Mouse (Mus musculus) spleen, postnatal 36 days (tissue): ENCODE measurements around the gene Ttc14.
A peak's percentile ranks its signal among the peaks of the same experiment; 100 is the strongest.

ENCODE experiments used
- DNase-seq, 2 experiments: peaks; one replicate each; pipeline ENCODE4 v3.0.0; 2022; ENCODE audit warnings: low spot score in 2 of 2, mixed read lengths in 1 of 2

Ttc14 gene

DNA sequence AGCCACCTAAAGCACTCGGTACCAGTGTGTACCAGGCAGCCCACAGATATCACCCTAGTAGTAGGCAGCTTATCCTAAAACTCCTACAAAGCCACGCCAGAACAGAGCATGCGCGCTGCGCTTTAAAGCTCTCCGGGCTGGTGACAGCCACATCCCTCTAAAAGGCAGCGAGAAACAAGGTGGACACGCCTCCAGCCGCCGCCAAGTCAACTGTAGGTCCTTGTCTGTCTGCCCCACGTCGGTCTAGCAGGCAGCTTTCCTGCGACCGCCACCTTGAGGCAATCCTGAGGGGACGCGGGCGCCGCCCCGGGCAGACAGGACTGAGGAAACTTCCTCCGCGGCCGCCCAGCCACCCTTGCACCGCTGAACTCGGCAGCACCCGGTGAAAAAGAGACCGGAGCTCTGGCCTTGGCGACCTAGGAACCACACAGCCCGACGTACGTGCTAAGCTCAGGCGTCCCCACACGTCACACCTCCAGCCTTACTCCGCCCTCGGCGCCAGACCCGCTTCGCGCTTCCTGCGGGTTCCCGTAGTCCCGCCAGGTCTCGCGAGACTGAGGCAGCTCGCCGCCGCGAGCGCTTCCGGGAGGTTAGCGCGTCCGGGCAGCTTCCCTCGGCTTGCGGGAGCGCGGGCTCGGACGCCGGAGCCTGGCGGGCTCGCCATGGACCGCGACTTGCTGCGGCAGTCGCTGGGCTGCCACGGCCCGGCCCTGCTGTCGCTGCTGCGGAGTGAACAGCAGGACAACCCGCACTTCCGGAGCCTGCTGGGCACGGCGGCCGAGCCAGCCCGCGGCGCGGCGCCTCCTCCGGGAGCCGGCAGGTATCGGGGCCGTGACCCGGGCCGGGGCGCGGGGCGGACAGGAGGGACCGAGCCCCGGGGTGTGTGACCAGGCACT, at the start of gene Ttc14:
TSS of gene Ttc14 (plus strand) at position 216 of the 896 bp plus-strand sequence.
- peak; percentile 96 for DNase-seq

DNA sequence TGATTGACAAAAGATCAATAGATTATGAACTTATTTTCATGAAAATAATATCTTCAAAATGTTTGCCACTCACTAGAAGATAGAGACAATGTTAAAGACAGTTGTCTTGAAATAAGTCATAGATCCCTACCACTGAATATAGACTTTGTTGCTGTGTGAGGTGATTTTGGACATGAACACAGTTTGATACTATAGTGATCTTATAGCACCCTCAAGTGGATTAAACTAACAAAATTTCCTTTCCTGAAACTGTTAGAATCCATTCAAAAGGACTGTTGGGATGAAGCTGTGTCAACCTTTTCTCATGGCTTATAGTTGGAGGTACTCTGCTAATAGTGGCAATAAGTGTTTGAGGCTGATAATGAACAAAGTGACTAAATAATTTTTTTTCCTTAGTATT, 8.7 kb upstream of the Ttc14 start:
- no peak for DNase-seq

DNA sequence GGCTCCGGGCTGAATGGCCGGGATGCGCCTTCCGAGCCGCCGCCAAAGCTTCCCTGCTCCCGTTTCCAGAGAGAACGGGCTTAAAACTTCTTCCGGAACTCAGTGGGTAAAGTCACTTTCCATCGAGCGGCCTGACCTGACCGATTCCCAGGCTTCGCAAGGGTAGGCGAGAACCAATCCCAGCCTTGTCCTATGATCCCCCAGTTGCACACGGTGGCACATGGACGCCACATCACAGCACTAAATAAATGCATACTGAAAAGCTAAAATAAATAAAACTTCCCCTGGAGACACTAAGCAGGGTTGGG, 835 bp downstream of the Ttc14 start:
- no peak for DNase-seq

DNA sequence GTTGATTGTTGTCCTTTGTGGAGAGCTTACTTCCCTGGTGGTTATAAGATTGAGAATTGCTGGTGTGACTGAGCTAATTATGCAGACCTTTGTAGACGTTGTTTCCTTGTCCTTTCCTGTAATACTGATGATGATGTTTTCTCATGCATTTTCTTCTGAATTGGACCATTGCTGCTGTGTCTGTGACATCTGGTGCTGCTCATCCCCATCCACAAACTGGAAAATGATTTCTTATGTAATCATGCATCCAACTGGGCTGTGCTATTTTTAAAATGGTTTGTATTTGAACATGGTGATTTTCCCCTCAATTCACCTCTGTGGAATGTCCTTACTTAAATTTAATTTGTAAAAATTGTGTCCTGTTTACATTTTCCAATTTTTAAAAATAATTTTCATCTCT, 7.5 kb downstream of the Ttc14 start:
- no peak for DNase-seq

DNA sequence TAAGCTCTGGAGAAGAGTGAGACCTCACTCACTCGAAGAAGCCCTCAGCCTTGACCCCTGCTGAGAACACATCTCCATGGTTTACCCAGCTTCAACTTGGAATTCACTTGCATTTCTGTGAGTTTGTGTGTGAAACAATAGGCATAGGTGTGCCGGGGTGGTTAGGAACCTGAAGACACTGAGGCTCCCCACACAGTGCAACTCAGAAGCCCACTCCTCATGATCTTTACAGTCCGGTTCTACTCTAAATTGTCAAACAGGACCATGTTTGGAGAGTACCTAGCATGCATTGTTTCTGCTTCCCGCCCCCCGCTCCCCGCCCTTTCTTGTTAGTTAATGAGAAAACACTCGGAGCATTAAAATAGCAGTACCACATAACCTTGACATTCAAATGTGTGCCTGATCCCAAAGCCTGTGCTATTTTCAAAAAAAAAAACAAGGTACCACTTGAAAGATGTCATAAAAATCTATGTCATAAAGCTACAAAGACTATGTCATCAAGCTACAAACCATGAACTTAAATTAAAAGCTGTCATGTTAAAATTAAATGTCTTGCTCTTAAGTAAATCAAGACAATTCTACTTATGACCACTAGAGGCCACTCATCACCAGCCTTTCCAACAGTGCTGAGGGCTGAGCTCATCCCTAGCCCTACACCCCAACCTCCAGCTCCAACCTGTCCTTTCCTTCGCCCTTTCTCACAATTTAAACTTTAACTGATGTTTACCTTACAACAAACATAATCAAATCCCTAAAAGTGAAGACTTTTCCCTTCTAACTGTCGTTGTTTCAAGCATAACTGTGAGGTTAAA, 24.7 kb downstream of the Ttc14 start:
- DNase-seq, result no peak

DNA sequence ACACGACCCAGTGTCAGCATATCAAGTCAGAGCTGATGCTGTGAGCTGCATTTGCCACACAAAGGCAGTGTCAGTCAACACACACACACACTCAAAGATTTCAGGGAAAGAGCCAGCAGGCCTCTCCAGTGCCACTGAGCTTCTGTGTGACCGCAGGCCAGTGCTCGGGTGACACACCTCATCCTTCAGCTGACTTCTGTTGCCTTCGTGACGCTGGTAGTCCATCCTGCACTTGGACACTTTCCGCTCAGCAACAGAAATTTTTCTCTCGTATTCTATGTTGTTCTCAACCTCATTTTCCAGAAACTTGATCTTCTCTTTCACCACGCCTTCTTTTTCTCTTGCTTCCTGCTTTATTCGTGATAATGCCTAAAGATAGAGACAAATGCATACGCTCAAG, 32.7 kb downstream of the Ttc14 start:
- no peak for DNase-seq

DNA sequence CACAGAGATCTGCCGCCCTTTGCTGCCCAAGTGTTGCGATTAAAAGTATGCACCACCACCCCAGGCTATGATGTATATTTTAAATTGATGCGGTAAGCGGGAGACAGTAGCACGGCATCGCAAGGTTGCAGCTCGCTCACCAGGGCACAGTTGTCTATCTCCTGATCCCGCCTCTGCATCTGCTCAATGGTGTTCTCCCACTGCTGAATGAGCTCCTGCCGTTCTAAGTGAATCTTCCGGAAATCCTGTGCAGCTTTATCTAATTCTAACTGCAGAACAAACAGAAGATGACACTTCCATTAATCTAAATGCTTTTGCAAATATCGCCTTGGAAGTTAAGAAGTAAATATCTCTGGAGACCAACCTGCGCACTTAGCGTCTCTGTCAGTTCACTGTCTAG, 36.9 kb downstream of the Ttc14 start:
- no peak for DNase-seq

DNA sequence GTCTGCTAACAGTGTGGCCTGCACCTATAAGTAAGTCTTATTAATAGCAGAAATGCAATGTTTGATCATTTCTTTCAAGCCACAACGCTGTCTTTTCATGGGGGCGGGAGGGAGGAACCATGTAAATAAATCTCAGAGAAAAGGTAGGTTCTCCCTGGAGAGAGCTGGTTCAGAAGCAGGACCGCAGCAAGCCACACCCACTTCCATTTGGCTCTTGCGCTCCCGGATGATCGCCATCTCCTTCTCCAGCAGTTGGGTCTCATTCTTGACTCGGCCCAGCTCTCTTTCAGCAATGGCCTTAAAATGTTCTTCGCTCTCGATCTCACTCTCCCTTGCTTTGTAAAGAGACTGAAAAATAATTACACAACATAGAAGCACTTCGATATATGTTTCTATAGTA, 39.2 kb downstream of the Ttc14 start:
- DNase-seq, result no peak

DNA sequence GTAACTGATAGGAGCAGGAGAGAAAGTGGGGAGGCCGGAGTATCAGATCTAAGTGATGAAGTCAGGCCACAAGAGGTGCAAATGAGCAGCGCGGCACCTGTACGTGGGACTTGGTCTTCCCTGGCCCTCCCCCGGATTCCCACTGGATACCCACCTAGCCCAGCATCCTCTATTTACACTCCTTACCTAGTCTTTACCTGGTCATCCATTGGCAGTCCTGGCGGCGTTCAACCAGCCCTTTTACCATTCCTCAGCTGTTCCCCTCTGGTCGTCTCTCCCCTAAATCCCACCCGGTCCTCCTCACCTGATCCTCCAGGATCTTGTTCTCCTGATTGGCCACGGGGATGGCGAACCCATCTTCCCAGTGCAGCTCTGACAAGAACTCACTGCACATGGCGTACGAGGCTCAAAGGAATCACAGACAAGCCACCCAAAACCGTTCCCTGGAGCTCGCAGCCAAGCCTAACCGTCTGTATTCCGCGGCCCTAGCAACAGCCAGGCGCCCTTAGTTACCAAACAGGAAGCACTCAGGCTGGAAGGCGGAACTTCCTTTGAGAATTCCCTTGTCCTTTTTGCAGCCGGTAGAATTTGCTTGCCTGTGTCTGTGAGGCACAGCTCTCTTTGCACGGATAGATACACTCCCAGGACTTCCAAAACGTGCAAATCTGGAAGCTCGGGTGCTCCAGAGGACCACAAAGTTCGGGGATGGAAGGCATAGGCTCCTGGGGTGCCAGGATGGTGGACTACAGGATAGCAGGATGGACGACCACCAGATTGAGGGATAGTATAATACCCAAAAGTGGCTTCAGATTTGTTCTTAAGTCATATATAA, 44.4 kb downstream of the Ttc14 start, which contains the start of gene Ccdc39:
TSS of gene Ccdc39 (minus strand) at position 510 of the 832 bp plus-strand sequence.
- DNase-seq, result peak; percentile 10 to 20

DNA sequence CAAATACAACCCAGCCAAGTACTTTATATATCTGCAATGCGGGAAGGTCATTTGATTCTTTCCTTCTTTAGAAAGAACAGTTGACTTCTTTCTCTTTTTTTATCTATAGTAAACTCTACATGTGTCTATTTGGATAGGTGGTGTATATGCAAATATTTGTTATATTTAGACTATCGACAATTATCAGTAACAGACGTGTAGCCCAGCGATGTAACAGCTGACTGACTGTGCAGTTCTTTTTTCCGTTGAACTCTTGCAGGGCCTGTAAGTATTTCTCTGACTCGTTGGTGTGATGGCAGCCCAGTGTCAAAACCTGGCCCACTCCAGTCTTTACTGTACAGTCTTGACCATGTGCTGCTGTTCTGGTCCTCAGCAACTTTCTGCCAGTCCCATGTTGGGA, 47.0 kb downstream of the Ttc14 start:
- no peak for DNase-seq

DNA sequence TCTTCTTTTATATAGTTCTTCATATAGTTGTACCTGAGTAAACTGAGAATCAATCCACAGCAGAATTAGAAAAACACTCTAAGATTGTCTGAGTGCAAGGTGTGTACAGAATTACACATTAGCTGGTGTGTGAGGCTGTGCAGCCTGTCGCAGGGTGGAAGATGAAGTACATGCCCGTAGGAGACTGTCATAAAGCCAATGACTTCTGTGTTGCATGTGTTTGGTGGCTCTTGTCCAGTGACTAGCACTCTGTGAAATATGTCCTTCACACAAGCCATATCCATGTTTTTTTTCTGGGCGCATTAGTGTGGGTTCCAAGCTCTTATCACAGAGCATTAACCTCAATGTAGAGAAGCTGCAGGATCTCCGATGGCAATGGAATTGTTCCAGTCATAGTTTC, 51.2 kb downstream of the Ttc14 start:
- no peak for DNase-seq

DNA sequence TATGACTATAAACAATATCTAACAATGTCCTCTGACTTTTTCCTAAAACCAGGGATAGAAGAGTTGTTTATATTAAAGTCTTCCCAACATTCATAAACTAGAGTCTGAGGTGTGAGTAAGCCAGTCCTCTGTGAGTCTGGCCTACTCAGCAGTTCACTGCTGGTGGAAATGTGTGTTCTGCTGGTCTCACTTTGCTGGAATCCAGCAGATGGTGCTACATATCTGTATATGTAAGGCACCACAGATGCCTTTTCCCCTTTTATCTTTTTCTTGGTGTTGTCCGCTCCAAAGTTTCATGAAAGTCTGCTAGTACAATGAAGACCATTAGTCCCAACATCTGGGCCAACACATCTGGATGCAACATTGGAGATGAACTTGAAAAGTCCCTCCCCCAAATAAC, 53.4 kb downstream of the Ttc14 start:
- DNase-seq, result no peak

DNA sequence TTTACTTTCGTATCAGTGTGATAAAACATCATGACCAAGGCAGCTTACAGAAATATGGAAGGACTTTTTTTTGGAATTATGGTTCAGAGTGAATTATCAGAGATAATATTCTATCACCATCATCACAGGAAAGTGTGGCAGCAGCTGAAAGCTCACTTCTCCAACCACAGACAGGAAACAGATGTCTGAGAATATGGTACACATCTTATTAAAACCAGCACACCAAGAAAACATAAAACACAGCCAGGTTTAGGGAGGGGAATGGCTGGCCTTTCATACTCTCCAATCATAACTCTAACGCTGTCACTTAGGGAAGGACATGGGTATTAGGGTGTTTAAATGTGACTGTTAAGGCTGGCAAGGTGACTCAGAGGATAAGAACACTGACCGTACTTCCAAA, 59.3 kb downstream of the Ttc14 start:
- no peak for DNase-seq

DNA sequence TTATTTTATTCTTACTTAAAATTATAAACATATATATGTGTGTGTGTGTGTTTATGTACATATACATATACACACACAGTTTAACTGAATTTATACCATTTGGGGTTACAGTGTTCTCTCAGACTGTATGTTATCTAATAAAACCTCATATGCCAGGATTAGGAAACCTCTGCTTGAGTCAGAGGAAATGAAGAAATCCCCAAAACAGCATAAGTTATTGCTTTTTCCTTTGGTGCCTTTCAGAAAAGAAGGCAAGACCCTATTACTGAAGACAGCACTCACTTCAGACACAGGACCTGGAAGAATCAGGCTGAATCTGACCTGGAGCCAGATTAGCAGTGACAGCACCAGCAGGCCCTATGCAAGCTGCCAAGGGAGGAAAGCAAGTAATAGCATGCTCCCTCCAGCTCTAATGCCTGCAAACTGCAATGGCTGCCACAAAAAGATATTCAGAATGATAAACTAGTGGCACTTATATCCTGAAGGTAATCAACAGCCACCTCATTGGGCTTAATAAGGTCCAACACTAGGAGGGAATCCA, 64.4 kb downstream of the Ttc14 start:
- no peak for DNase-seq
